Mouse (Mus musculus): Measurements from ENCODE around the gene Ighmbp2.

DNA sequence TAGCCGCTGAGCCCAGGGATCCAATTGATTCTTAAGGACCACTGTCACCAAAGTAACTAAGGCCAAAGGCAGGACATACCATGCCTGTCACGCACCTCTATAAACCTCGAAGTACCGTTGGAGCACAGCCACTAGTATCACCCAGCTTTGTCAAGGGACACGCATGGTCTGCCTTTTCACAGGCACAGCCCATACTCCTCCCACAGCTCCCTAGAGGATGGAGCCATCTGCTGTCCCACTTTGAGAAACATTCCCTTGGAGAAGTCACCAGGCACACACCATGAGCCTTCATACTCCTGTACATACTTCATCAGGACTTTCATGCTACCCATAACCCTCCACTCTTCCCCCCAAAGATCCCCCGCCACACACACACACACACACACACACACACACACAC is 13.0 kb downstream of the Ighmbp2 start:
- no peak for TF ChIP-seq POLR2A (IDR thresholded peaks at IDR 0.05; ENCODE audit: extremely low read depth, insufficient read depth, low read length)
- no peak for TF ChIP-seq CTCF (IDR thresholded peaks at IDR 0.05; ENCODE audit: extremely low read depth, insufficient read depth, low read length)
